Mouse (Mus musculus): ENCODE results near the gene Tgif2.

GRCm38 (mm10) chr2:156844715-156845114, 4.9 kb downstream of the Tgif2 start:
- TF ChIP-seq CTCF (IDR thresholded peaks at IDR 0.05; ENCODE audit: low read depth, low read length) (no peak), GATA1 (IDR thresholded peaks at IDR 0.05; ENCODE audit: borderline replicate concordance, low read length) (no peak), TAL1 (conservative IDR thresholded peaks at IDR 0.05; ENCODE audit: low read depth, low read length) (no peak), POLR2AphosphoS5 (IDR thresholded peaks at IDR 0.05; ENCODE audit: insufficient replicate concordance, low read depth, low read length) (no peak), GATA2 (IDR thresholded peaks at IDR 0.05; ENCODE audit: borderline replicate concordance, low read depth, low read length) (no peak)

Measured in G1E (cell line).